Mouse (Mus musculus) myocyte (in vitro differentiated cells): ENCODE data around the gene Itga6.

Experiments used
- CEBPB ChIP-seq: IDR thresholded peaks from 2 replicates; pipeline ENCODE4 v1.6.1; 2011; ENCODE audit warnings: mild to moderate bottlenecking, moderate library complexity; ENCODE audit not compliant: poor library complexity, insufficient read depth, severe bottlenecking
- MAX ChIP-seq: IDR thresholded peaks from one replicate; pipeline ENCODE4 v1.6.1; 2011; ENCODE audit warnings: low read depth, mild to moderate bottlenecking, control low read depth
- MYOD1 ChIP-seq, 3 experiments: IDR thresholded peaks; one replicate each; pipeline ENCODE4 v1.6.1; 2011; ENCODE audit warnings: control low read depth in 2 of 3, low read depth in 2 of 3, mild to moderate bottlenecking in 2 of 3, moderate library complexity in 1 of 3; ENCODE audit not compliant: insufficient read length in 2 of 3, control insufficient read depth in 1 of 3
- POLR2A ChIP-seq: IDR thresholded peaks from one replicate; pipeline ENCODE4 v1.6.1; 2011; ENCODE audit warnings: low read depth, mild to moderate bottlenecking, control low read depth, moderate library complexity; ENCODE audit not compliant: insufficient read length
- POLR2AphosphoS2 ChIP-seq: IDR thresholded peaks from one replicate; pipeline ENCODE4 v1.6.1; 2011; ENCODE audit warnings: low read depth, control low read depth; ENCODE audit not compliant: insufficient read length
- SRF ChIP-seq: IDR thresholded peaks from one replicate; pipeline ENCODE4 v1.6.1; 2011; ENCODE audit warnings: low read depth; ENCODE audit not compliant: control insufficient read depth, insufficient read length
- TCF3 ChIP-seq: IDR thresholded peaks from one replicate; pipeline ENCODE4 v1.6.1; 2011; ENCODE audit warnings: low read depth, control low read depth; ENCODE audit not compliant: insufficient read length
- USF1 ChIP-seq: IDR thresholded peaks from one replicate; pipeline ENCODE4 v1.6.1; 2011; ENCODE audit warnings: low read depth, mild to moderate bottlenecking, control low read depth, moderate library complexity

DNA sequence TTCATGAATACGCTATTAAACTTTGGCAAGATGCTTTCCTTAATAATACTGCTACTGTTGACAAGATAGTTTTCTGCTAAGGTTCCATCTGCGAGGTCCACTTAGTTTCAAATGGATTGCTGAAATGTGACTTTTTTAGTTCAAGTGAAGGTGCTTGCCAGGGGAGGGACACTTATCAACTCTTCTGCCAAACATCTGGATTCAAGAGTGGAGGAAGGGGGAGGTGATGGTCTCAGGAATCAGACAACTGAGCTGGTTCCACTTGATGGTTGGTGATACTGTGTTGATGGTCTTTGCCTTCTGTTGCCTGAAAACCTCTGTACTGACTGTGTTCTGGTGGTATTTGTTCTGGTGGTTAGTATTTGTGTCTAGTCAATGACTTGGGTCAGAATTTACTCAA is 129.0 kb downstream of the Itga6 start:
- no peak for TF ChIP-seq POLR2A
- TF ChIP-seq MYOD1 (IDR thresholded peaks at IDR 0.05; ENCODE audit: control insufficient read depth in 1 of 3, insufficient read length in 2 of 3, low read depth in 2 of 3), result no peak
- no peak for TF ChIP-seq CEBPB
- no peak for TF ChIP-seq MAX
- TF ChIP-seq SRF, result no peak
- TF ChIP-seq USF1, result no peak
- TF ChIP-seq POLR2AphosphoS2, result no peak
- no peak for TF ChIP-seq TCF3
